Mouse (Mus musculus): ENCODE results near the gene Gtf3a.

The Gtf3a gene

GRCm38 (mm10) chr5:146983216-146983615 is 34.8 kb downstream of the Gtf3a start:
- peak; percentile 45 for DNase-seq (ENCODE audit: low spot score)

- DNase-seq (ENCODE audit: low spot score), result no peak
Measured at GRCm38 (mm10) chr5:146985725-146986433, 37.4 kb downstream of the Gtf3a start.

GRCm38 (mm10) chr5:146987588-146987987 is 39.1 kb downstream of the Gtf3a start:
- DNase-seq (ENCODE audit: low spot score), result no peak

- DNase-seq (ENCODE audit: low spot score), result peak; percentile 49
Measured at GRCm38 (mm10) chr5:146989051-146989450, 40.6 kb downstream of the Gtf3a start.

GRCm38 (mm10) chr5:146993509-146993908 is 45.1 kb downstream of the Gtf3a start:
- DNase-seq (ENCODE audit: low spot score), result no peak

- no peak for DNase-seq (ENCODE audit: low spot score)
Measured at GRCm38 (mm10) chr5:146994973-146995372, 46.5 kb downstream of the Gtf3a start.

GRCm38 (mm10) chr5:146996812-146997211 is 48.4 kb downstream of the Gtf3a start:
- peak; percentile 45 for DNase-seq (ENCODE audit: low spot score)

- peak; percentile 40 for DNase-seq (ENCODE audit: low spot score)
Measured at GRCm38 (mm10) chr5:146998802-146999201, 50.3 kb downstream of the Gtf3a start.

GRCm38 (mm10) chr5:147001312-147001711 is 52.9 kb downstream of the Gtf3a start:
- DNase-seq (ENCODE audit: low spot score), result no peak

- no peak for DNase-seq (ENCODE audit: low spot score)
Measured at GRCm38 (mm10) chr5:147003303-147003702, 54.8 kb downstream of the Gtf3a start.

Measured in testis, postnatal 14 days (tissue).